Mouse (Mus musculus): ENCODE data around the gene Rras2. TPM values are rescaled to one million over a fixed set of nuclear protein-coding genes. Genes with fewer than 3 reads are reported as not detected.

Gene Rras2
- total and polyA plus RNA-seq, 2 experiments from 2014 or later: 16.0 to 27.9 TPM

DNA sequence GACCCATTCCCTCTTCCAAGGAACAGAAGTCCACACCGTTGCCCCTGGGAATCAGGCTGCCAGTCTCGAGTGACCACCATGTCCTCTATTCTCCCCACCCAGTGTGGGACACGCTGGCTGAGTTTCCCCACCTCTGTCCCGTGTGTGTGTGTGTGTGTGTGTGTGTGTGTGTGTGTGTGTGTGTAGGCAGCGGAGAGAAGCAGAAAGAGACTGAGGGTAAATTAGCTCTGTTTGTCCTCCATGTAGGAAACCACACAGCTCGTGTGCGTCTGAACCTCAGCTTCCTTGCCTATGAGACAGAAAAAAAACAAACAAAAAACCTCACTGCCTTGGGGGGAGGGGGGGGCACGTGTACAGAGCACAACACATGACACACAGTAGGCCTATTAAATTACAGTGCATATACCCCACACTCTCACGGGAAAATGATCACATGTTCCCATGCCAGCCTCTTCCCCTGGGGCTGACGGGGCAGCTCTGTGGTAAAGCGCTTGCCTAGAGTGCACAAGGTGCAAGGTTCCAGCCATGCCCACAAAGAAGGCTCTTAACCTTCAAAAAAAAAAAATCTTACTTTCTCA is 48.5 kb downstream of the Rras2 start:
- Histone ChIP-seq H3K4me2 (ENCODE audit: low read depth, low read length) (no peak overlapping the region), H3K4me3 (ENCODE audit: low read length) (no peak overlapping the region), H3K36me3 (ENCODE audit: insufficient read depth, low read length) (no peaks in the 10 kb centered on the region), H3K4me1 (ENCODE audit: insufficient read depth, low read length) (peaks cover 7% of the 10 kb centered on the region; the same call in 1 of the 2 replicates), H3K27ac (no peak overlapping the region), H3K9ac (replicated peaks; ENCODE audit: low read length) (no peak overlapping the region), H3K27me3 (ENCODE audit: insufficient read depth, low read length) (no peaks in the 10 kb centered on the region), H3K9me3 (ENCODE audit: low read length) (no peaks in the 10 kb centered on the region)
- no peak for TF ChIP-seq CTCF (IDR thresholded peaks at IDR 0.05; ENCODE audit: low read depth)
- WGBS: 80% methylated on average over 11 of the region's 11 CpGs
- ATAC-seq: no peak
- no peak for DNase-seq (ENCODE audit: low spot score)

DNA sequence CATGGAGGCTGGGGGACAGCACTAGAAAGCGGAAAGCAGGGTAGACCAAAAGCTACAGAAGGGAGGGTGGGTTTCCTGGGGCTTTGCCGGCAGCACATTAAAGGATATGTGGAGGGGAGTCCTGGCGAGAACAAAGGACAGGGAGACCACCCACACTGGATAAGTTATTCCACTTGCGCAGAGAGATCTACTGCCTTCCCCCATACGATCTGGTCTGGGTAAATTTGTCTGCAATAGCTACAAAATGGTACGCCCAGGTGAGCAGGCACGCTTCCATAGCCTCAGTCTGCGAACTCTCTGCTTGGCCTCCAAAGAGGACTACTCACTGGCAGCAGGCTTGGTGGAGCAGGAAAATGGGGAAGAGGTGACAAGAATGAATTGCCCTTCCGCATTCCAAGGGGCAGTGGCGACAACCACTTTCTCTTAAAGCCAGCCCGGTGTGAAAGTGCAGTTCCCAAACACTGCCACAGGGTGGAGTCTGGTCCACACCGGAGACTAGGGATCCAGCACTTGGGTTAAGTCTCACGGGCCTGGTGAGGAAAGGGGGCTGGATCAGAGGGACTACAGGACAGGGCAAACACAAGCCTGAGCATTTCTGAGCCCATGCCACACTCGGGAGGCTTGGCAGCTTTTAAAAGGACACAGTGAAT is 50.9 kb downstream of the Rras2 start:
- H3K4me3 ChIP-seq (ENCODE audit: low read length): peak overlapping the region; percentile 26
- no peaks in the 10 kb centered on the region for H3K9me3 ChIP-seq (ENCODE audit: low read length)
- TF ChIP-seq CTCF (IDR thresholded peaks at IDR 0.05; ENCODE audit: low read depth): peak; percentile 98
- ATAC-seq (peak; percentile 87), DNase-seq (ENCODE audit: low spot score) (peak; percentile 89)
- no peak overlapping the region for H3K27ac ChIP-seq
- peaks cover 7% of the 10 kb centered on the region; the same call in 1 of the 2 replicates for H3K4me1 ChIP-seq (ENCODE audit: insufficient read depth, low read length)
- H3K36me3 ChIP-seq (ENCODE audit: insufficient read depth, low read length): no peaks in the 10 kb centered on the region
- H3K27me3 ChIP-seq (ENCODE audit: insufficient read depth, low read length): no peaks in the 10 kb centered on the region
- H3K4me2 ChIP-seq (ENCODE audit: low read depth, low read length): peak overlapping the region; percentile 59
- 6% methylated on average over 14 of the region's 14 CpGs for WGBS
- H3K9ac ChIP-seq (replicated peaks; ENCODE audit: low read length): peak overlapping the region; percentile 36; the same call in 1 of the 2 replicates

DNA sequence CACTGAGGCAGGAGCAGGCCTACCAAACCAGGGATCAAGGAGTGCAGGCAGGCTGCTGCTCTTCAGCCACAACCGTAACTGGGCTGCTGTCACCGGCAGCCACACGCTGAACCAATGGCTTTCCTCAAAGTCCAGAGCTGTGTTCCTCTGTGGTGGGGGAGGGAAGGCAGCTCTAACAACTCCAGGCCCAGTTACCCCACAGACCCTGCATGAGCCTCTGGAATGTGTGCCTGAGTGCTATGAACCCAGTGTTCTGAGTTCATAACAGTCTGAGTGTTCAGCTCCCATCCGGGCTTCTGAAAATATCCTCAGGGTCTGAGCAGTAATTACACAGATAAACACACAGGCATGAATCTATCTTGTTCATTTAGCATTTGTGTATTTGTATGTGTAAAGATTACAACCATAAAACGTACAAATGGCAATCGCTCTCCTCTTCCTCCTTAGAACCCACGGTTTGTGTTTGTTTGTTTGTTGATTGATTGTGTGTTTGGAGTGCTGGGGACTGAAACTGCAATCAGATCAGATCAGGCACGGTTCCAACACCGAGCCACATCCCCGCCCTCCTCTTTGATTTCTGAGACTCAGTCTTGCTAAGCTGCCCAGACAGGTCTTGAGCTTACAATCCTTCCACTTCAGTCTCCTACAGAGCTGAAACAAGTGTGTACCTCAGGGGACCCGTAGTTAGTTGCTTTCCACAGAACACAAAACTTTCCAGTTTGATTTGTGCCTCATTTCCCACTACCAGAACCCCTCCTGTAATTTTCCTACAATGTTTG is 52.0 kb downstream of the Rras2 start:
- no peaks in the 10 kb centered on the region for H3K9me3 ChIP-seq (ENCODE audit: low read length)
- WGBS: 43% methylated on average over 11 of the region's 11 CpGs
- DNase-seq (ENCODE audit: low spot score) (no peak), ATAC-seq (no peak)
- no peaks in the 10 kb centered on the region for H3K36me3 ChIP-seq (ENCODE audit: insufficient read depth, low read length)
- H3K4me2 ChIP-seq (ENCODE audit: low read depth, low read length): no peak overlapping the region
- peaks cover 7% of the 10 kb centered on the region; the same call in 1 of the 2 replicates for H3K4me1 ChIP-seq (ENCODE audit: insufficient read depth, low read length)
- H3K9ac ChIP-seq (replicated peaks; ENCODE audit: low read length): no peak overlapping the region
- no peak overlapping the region for H3K4me3 ChIP-seq (ENCODE audit: low read length)
- H3K27ac ChIP-seq: no peak overlapping the region
- TF ChIP-seq CTCF (IDR thresholded peaks at IDR 0.05; ENCODE audit: low read depth): no peak
- no peaks in the 10 kb centered on the region for H3K27me3 ChIP-seq (ENCODE audit: insufficient read depth, low read length)

DNA sequence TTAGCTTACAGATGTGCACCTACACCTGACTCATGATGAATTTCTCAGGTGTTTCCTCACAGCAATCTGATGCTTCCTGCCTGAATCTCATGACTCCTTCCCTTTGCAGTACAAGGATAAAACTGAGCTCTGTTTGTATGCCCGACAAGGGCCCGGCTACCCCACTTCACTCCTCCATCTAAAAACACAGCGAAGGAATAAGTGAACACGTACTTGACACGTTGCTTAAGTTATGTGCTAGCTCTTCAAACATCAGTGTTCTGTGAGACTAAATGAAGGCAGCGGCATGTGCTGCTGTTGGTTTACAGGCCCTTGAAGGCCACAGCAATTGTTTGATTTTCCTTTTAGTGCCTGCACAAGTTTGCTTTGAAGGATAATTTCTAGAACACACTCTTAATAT is 53.6 kb downstream of the Rras2 start:
- Histone ChIP-seq H3K4me2 (ENCODE audit: low read depth, low read length) (no peak overlapping the region), H3K9me3 (ENCODE audit: low read length) (no peaks in the 10 kb centered on the region), H3K36me3 (ENCODE audit: insufficient read depth, low read length) (no peaks in the 10 kb centered on the region), H3K27me3 (ENCODE audit: insufficient read depth, low read length) (no peaks in the 10 kb centered on the region), H3K4me1 (ENCODE audit: insufficient read depth, low read length) (peaks cover 7% of the 10 kb centered on the region; the same call in 1 of the 2 replicates), H3K4me3 (ENCODE audit: low read length) (no peak overlapping the region), H3K9ac (replicated peaks; ENCODE audit: low read length) (no peak overlapping the region), H3K27ac (no peak overlapping the region)
- 88% methylated on average over 6 of the region's 6 CpGs for WGBS
- no peak for TF ChIP-seq CTCF (IDR thresholded peaks at IDR 0.05; ENCODE audit: low read depth)
- DNase-seq (ENCODE audit: low spot score): no peak
- no peak for ATAC-seq

DNA sequence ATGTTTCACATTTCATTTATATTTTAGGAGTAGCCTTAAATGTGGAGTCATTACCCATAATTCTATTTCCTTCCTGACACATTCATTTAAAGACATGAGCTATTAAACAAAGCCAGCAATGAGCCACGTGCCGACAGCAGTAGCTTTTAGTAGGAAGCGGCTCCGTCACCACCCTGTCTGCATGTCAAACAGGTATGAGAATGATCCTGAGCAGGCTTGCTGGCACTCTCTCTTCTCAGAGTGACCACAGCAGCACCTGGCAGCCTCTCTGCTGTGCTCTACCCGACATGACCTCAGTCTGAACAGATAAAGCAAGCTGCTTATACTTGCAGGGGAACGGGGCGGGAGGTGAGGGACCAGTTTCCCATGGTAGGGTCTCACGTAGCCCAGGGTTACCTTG is 54.0 kb downstream of the Rras2 start:
- no peaks in the 10 kb centered on the region for H3K9me3 ChIP-seq (ENCODE audit: low read length)
- ATAC-seq (no peak), DNase-seq (ENCODE audit: low spot score) (no peak)
- H3K27ac ChIP-seq: no peak overlapping the region
- H3K9ac ChIP-seq (replicated peaks; ENCODE audit: low read length): no peak overlapping the region
- peaks cover 7% of the 10 kb centered on the region; the same call in 1 of the 2 replicates for H3K4me1 ChIP-seq (ENCODE audit: insufficient read depth, low read length)
- no peaks in the 10 kb centered on the region for H3K36me3 ChIP-seq (ENCODE audit: insufficient read depth, low read length)
- no peak overlapping the region for H3K4me2 ChIP-seq (ENCODE audit: low read depth, low read length)
- no peak for TF ChIP-seq CTCF (IDR thresholded peaks at IDR 0.05; ENCODE audit: low read depth)
- 68% methylated on average over 8 of the region's 8 CpGs for WGBS
- H3K4me3 ChIP-seq (ENCODE audit: low read length): no peak overlapping the region
- H3K27me3 ChIP-seq (ENCODE audit: insufficient read depth, low read length): no peaks in the 10 kb centered on the region

DNA sequence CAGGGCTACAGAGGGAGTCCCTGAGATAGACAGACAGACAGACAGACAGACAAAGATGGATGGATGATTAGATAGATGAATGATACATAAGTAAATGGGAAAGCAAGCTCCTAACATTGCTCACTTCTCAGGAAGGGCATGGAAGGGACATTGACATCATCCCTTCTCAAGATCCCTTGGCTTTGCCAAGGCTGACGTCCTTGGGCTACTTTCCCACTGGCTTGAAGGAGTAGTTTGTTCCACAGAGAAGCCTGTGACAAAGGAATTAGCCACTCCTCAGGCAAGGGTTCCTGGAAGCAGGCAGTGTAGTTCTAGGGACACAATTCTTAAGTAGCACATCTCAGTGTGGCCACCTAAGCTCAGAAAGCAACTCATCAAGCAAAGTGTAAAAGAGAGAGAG is 55.1 kb downstream of the Rras2 start:
- Histone ChIP-seq H3K4me1 (ENCODE audit: insufficient read depth, low read length) (peaks cover 7% of the 10 kb centered on the region; the same call in 1 of the 2 replicates), H3K9me3 (ENCODE audit: low read length) (no peaks in the 10 kb centered on the region), H3K4me2 (ENCODE audit: low read depth, low read length) (no peak overlapping the region), H3K4me3 (ENCODE audit: low read length) (no peak overlapping the region), H3K36me3 (ENCODE audit: insufficient read depth, low read length) (no peaks in the 10 kb centered on the region), H3K9ac (replicated peaks; ENCODE audit: low read length) (no peak overlapping the region), H3K27ac (no peak overlapping the region), H3K27me3 (ENCODE audit: insufficient read depth, low read length) (no peaks in the 10 kb centered on the region)
- WGBS: 60% methylated on average over 1 of the region's 1 CpGs
- ATAC-seq (no peak), DNase-seq (ENCODE audit: low spot score) (no peak)
- no peak for TF ChIP-seq CTCF (IDR thresholded peaks at IDR 0.05; ENCODE audit: low read depth)
